Mouse (Mus musculus): ENCODE data around the gene Ccdc153.

DNA sequence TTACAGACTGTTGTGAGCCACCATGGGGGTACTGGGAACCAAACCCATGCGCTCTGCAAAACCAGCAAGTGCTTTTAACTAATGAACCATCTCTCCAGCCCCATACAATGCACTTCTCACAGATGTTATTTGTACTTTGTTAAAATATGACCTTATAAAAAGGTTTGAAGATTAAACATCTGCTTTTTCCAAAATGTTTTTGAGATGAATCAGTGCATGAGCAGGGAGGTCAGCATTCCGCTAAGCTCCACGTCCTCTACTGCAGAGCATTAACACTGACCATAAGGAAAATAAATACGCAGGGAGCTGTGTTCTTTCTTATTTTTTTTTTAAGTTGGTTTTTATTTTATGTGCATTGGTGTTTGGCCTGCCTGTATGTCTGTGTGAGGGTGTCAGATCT is 28.1 kb upstream of the Ccdc153 start:
- TF ChIP-seq EP300 (IDR thresholded peaks at IDR 0.05; ENCODE audit: insufficient read depth, low read depth, low read length) (no peak), POLR2A (IDR thresholded peaks at IDR 0.05; ENCODE audit: insufficient read depth, low read length) (no peak), CTCF (IDR thresholded peaks at IDR 0.05; ENCODE audit: low read depth, low read length) (no peak)
